Mouse (Mus musculus) liver, embryonic 16.5 days (tissue): ENCODE measurements around the gene Capn7. TPM values are rescaled to one million over a fixed set of nuclear protein-coding genes. Genes with fewer than 3 reads are reported as not detected.

Experiments
- ATAC-seq: fragments of 200-750 bp; cut with Nextera tagmentation; 2 replicates; pipeline ENCODE4 v1.8.0; 2017; ENCODE audit warnings: low read depth, mild to moderate bottlenecking, moderate number of reproducible peaks, moderate library complexity
- H3K27ac ChIP-seq: fragments of 300-500 bp; sonication (generic); 2 replicates; pipeline ENCODE4 v1.5.1; 2014; ENCODE audit warnings: mild to moderate bottlenecking, low read length
- H3K27me3 ChIP-seq: fragments of 300-500 bp; sonication (generic); 2 replicates; pipeline ENCODE4 v1.6.1; 2014; ENCODE audit warnings: low read depth, low read length, mixed read lengths; ENCODE audit not compliant: control insufficient read depth, insufficient read depth
- H3K36me3 ChIP-seq: fragments of 300-500 bp; sonication (generic); 2 replicates; pipeline ENCODE4 v1.6.1; 2014; ENCODE audit warnings: mild to moderate bottlenecking; ENCODE audit not compliant: control insufficient read depth, insufficient read depth
- H3K4me1 ChIP-seq: fragments of 300-500 bp; sonication (generic); 2 replicates; pipeline ENCODE4 v1.6.1; 2014; ENCODE audit warnings: low read depth, low read length, mixed read lengths; ENCODE audit not compliant: control insufficient read depth
- H3K4me2 ChIP-seq: fragments of 300-500 bp; sonication (generic); 2 replicates; pipeline ENCODE4 v1.6.1; 2014; ENCODE audit warnings: low read depth, low read length, mixed read lengths
- H3K4me3 ChIP-seq: fragments of 300-500 bp; sonication (generic); 2 replicates; pipeline ENCODE4 v1.5.1; 2014; ENCODE audit warnings: low read depth, mild to moderate bottlenecking, low read length
- H3K9ac ChIP-seq: fragments of 300-500 bp; sonication (generic); 2 replicates; pipeline ENCODE4 v1.6.1; 2014; ENCODE audit warnings: low read depth, low read length
- H3K9me3 ChIP-seq: fragments of 300-500 bp; sonication (generic); replicated peaks from 2 replicates; pipeline ENCODE4 v1.6.1; 2016; ENCODE audit warnings: low read length; ENCODE audit not compliant: control insufficient read depth
- WGBS: fragments of 180-500 bp; shearing (Covaris S2); extraction: QIAGEN DNeasy Blood & Tissue Kit; methylation state at CpG from one replicate; pipeline ENCODE4 v1.1.7; 2014; ENCODE audit not compliant: insufficient replicate concordance; 5-methylcytosine and 5-hydroxymethylcytosine counted together
- polyA plus RNA-seq: library from polyadenylated mRNA; unstranded; fragments of >200 nt; fragmentation: Nextera tagmentation; extraction: Ambion mirVana; gene quantifications from 2 replicates; pipeline ENCODE4 v1.2.1, GENCODE M21; 2015

The Capn7 gene
- polyA plus RNA-seq, 1 experiment from 2014 or later: 15.0 TPM

DNA sequence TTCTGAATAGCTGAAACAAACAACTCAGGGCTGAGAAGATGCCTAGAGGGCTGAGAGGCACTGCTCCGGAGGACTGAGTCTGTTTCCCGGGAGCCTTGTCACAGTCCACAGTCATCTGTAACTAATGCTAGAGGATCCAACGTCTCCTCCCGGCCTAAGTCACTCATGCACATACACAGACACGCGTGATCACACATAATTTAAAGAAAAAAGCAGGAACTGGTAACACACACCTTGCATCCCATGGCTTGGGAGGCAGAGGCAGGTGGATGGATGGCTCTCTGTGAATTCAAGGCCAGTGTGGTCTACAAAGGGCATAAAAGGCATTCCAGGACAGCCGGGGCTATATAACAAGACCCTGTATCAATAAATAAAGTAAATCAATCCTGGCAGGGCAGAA is 84.5 kb downstream of the Capn7 start:
- 67% methylated on average over 7 of the region's 7 CpGs for WGBS
- no peak for ATAC-seq
- H3K9me3 ChIP-seq: no peaks in the 10 kb centered on the region
- H3K9ac ChIP-seq: no peak overlapping the region
- H3K4me2 ChIP-seq: no peak overlapping the region
- H3K4me1 ChIP-seq: peaks cover 31% of the 10 kb centered on the region
- no peaks in the 10 kb centered on the region for H3K27me3 ChIP-seq
- H3K4me3 ChIP-seq: no peak overlapping the region
- peaks cover 5% of the 10 kb centered on the region; the same call in 1 of the 2 replicates for H3K36me3 ChIP-seq
- peak overlapping the region; percentile 52 for H3K27ac ChIP-seq

Other genes starting within 250 kb of the Capn7 start
- gene Smim4, start 207.7 kb upstream of the Capn7 start, polyA plus RNA-seq: 47.7 and 57.1 TPM in 2 replicates
- gene Nt5dc2, start 205.6 kb upstream of the Capn7 start, polyA plus RNA-seq: 149 and 179 TPM in 2 replicates
- 25.8 and 32.2 TPM in 2 replicates for gene Stab1, start 168.0 kb upstream of the Capn7 start, polyA plus RNA-seq
- 80.6 and 93.1 TPM in 2 replicates for gene Tnnc1, start 128.3 kb upstream of the Capn7 start, polyA plus RNA-seq
- 94.9 and 112 TPM in 2 replicates for gene Nisch, start 119.7 kb upstream of the Capn7 start, polyA plus RNA-seq
- gene Sema3g, start 118.8 kb upstream of the Capn7 start, polyA plus RNA-seq: 0.04 TPM in 2 replicates
- 6.1 and 6.3 TPM in 2 replicates for gene Phf7, start 85.3 kb upstream of the Capn7 start, polyA plus RNA-seq
- gene Bap1, start 85.2 kb upstream of the Capn7 start, polyA plus RNA-seq: 32.0 and 33.7 TPM in 2 replicates
- gene Dnah1, start 12.7 kb upstream of the Capn7 start, polyA plus RNA-seq: 0.07 and 0.14 TPM in 2 replicates
- 19.3 and 22.1 TPM in 2 replicates for gene Sh3bp5, start 99.4 kb downstream of the Capn7 start, polyA plus RNA-seq
- gene Eaf1, start 157.8 kb downstream of the Capn7 start, polyA plus RNA-seq: 20.8 and 22.5 TPM in 2 replicates
- 23.7 and 25.2 TPM in 2 replicates for gene Mettl6, start 158.4 kb downstream of the Capn7 start, polyA plus RNA-seq